Mouse (Mus musculus): ENCODE results near the gene Slmap. TPM values are rescaled to one million over a fixed set of nuclear protein-coding genes. Genes with fewer than 3 reads are reported as not detected.

The Slmap gene
- polyA plus RNA-seq, 1 experiment from 2014 or later, result 53.6 TPM

DNA sequence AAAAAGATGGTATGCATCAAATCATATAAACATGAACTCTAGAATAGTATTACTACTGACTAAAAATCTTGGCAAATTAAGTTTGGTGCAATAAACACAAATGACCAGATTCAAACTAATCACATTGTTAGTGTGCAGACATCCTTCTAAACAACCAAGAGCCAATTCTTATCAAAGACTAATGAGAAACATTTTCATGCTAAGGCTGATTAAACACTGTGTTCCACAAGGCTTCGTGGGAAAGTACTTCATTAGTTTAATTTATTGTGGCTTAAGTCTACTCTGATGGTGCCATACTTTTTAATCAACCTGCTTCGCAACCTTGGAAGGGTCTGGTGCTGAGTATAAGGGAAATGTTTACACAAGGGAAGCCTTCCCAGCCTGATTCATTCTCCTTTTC lies 102.4 kb downstream of the Slmap start:
- H3K4me1 ChIP-seq (ENCODE audit: control insufficient read depth, insufficient read depth, low read length), result no peaks in the 10 kb centered on the region
- no peak overlapping the region for H3K4me2 ChIP-seq (replicated peaks; ENCODE audit: low read depth, low read length)
- no peak overlapping the region for H3K9ac ChIP-seq (replicated peaks; ENCODE audit: low read depth, low read length)
- WGBS, result 51% methylated on average over 2 of the region's 2 CpGs
- H3K9me3 ChIP-seq (ENCODE audit: control insufficient read depth, low read depth, low read length), result no peaks in the 10 kb centered on the region
- no peaks in the 10 kb centered on the region for H3K27me3 ChIP-seq (ENCODE audit: control insufficient read depth, insufficient read depth, low read length)
- no peak overlapping the region for H3K4me3 ChIP-seq (ENCODE audit: low read depth, low read length)
- no peak for ATAC-seq (ENCODE audit: insufficient number of reproducible peaks, insufficient read depth, low FRiP score, low read depth)
- no peak overlapping the region for H3K27ac ChIP-seq (ENCODE audit: low read length)
- peaks cover under 1% of the 10 kb centered on the region for H3K36me3 ChIP-seq (ENCODE audit: control insufficient read depth, insufficient read depth, low read length)

DNA sequence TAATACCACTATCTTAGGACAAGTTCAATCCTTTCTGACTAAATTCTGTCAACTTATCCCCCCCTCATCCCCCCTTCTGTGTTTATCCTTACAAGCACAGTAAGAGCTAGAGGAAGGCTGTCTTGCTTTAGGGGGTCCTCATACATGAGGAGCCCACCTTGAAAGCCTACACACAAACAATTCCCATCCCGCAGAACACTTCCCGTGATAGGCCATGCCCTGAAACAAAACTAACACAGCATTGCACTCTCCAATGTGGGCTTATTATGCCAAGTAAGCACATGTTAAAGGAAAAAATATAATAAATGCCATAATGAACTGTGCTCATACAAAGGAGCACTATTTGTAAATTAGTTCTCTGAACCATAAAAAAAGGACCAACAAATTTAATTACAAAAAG lies 102.8 kb downstream of the Slmap start:
- no peaks in the 10 kb centered on the region for H3K4me1 ChIP-seq (ENCODE audit: control insufficient read depth, insufficient read depth, low read length)
- no peak overlapping the region for H3K4me3 ChIP-seq (ENCODE audit: low read depth, low read length)
- H3K4me2 ChIP-seq (replicated peaks; ENCODE audit: low read depth, low read length), result no peak overlapping the region
- H3K36me3 ChIP-seq (ENCODE audit: control insufficient read depth, insufficient read depth, low read length), result peaks cover 4% of the 10 kb centered on the region
- no peak for ATAC-seq (ENCODE audit: insufficient number of reproducible peaks, insufficient read depth, low FRiP score, low read depth)
- H3K9ac ChIP-seq (replicated peaks; ENCODE audit: low read depth, low read length), result no peak overlapping the region
- H3K27ac ChIP-seq (ENCODE audit: low read length), result no peak overlapping the region
- no peaks in the 10 kb centered on the region for H3K9me3 ChIP-seq (ENCODE audit: control insufficient read depth, low read depth, low read length)
- 83% methylated on average over 2 of the region's 2 CpGs for WGBS
- no peaks in the 10 kb centered on the region for H3K27me3 ChIP-seq (ENCODE audit: control insufficient read depth, insufficient read depth, low read length)

DNA sequence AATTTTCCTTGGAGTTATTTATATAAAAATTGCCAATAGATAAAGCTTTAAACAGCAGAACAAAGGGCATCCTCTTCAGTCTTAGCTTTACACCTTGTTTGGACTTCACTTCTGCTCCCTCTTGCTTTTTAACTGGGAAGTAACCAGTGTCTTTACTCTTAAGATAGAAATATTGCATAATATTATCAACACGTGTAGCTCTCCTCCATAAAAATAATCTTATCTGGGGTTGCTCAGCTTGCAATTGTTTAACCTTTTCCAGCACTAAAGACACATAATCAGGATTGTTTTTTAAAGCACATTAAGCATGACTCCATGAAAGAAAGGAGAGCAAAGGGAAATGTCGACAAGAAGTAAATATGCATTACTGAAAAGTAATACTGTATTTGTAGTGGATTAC lies 114.5 kb downstream of the Slmap start:
- peaks cover 44% of the 10 kb centered on the region for H3K36me3 ChIP-seq (ENCODE audit: control insufficient read depth, insufficient read depth, low read length)
- 59% methylated on average over 2 of the region's 2 CpGs for WGBS

DNA sequence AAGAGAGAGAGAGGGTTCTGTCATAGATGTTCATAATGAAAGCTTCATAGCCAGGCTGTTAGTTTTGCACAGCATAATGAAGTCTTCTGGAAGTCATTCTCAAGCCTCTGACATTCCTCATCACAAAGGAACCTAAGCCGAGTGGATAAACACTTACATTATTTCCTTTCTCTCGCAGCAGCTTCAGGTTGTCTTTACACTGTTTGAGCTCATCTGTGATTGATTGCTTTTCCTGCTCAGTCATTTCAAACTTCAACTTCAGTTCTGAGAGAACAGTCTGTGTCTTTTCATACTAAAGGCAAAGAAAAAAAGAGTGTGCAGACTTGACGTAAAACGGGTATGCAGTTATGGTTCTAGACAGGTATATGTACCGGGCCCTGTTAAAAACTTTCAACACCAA lies 116.8 kb downstream of the Slmap start:
- Histone ChIP-seq H3K9me3 (ENCODE audit: control insufficient read depth, low read depth, low read length) (no peaks in the 10 kb centered on the region), H3K36me3 (ENCODE audit: control insufficient read depth, insufficient read depth, low read length) (peaks cover 36% of the 10 kb centered on the region), H3K27me3 (ENCODE audit: control insufficient read depth, insufficient read depth, low read length) (no peaks in the 10 kb centered on the region), H3K27ac (ENCODE audit: low read length) (no peak overlapping the region), H3K9ac (replicated peaks; ENCODE audit: low read depth, low read length) (no peak overlapping the region), H3K4me2 (replicated peaks; ENCODE audit: low read depth, low read length) (no peak overlapping the region), H3K4me3 (ENCODE audit: low read depth, low read length) (no peak overlapping the region), H3K4me1 (ENCODE audit: control insufficient read depth, insufficient read depth, low read length) (no peaks in the 10 kb centered on the region)
- ATAC-seq (ENCODE audit: insufficient number of reproducible peaks, insufficient read depth, low FRiP score, low read depth), result no peak
- 39% methylated on average over 5 of the region's 5 CpGs for WGBS

More for the DNA sequence above, 114.5 kb downstream of the Slmap start:
- Histone ChIP-seq H3K27me3 (ENCODE audit: control insufficient read depth, insufficient read depth, low read length) (no peaks in the 10 kb centered on the region), H3K9me3 (ENCODE audit: control insufficient read depth, low read depth, low read length) (no peaks in the 10 kb centered on the region), H3K4me1 (ENCODE audit: control insufficient read depth, insufficient read depth, low read length) (no peaks in the 10 kb centered on the region), H3K4me2 (replicated peaks; ENCODE audit: low read depth, low read length) (no peak overlapping the region), H3K9ac (replicated peaks; ENCODE audit: low read depth, low read length) (no peak overlapping the region), H3K4me3 (ENCODE audit: low read depth, low read length) (no peak overlapping the region), H3K27ac (ENCODE audit: low read length) (no peak overlapping the region)
- ATAC-seq (ENCODE audit: insufficient number of reproducible peaks, insufficient read depth, low FRiP score, low read depth), result no peak

DNA sequence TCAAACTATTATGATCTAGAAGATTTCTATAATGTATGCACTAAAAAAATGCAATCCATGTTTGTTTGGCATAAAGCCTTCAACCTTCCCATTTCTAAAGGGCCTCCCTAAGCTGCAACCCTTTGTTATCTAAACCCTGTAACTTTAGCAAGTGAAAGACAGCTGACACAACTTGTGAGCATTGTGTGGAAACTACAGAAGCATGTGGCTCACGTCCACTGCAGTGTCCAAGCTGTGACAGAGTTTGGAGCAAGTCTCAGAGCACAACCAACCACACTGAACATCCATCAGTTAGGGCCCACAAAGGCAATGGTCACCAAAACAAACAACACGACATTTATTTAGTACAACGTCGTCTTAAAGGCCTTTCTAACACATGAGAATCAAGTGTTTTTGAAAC lies 117.6 kb downstream of the Slmap start:
- Histone ChIP-seq H3K4me3 (ENCODE audit: low read depth, low read length) (no peak overlapping the region), H3K9me3 (ENCODE audit: control insufficient read depth, low read depth, low read length) (no peaks in the 10 kb centered on the region), H3K36me3 (ENCODE audit: control insufficient read depth, insufficient read depth, low read length) (peaks cover 32% of the 10 kb centered on the region), H3K27ac (ENCODE audit: low read length) (no peak overlapping the region), H3K4me2 (replicated peaks; ENCODE audit: low read depth, low read length) (no peak overlapping the region), H3K9ac (replicated peaks; ENCODE audit: low read depth, low read length) (no peak overlapping the region), H3K4me1 (ENCODE audit: control insufficient read depth, insufficient read depth, low read length) (no peaks in the 10 kb centered on the region), H3K27me3 (ENCODE audit: control insufficient read depth, insufficient read depth, low read length) (no peaks in the 10 kb centered on the region)
- 70% methylated on average over 4 of the region's 4 CpGs for WGBS
- ATAC-seq (ENCODE audit: insufficient number of reproducible peaks, insufficient read depth, low FRiP score, low read depth), result no peak

DNA sequence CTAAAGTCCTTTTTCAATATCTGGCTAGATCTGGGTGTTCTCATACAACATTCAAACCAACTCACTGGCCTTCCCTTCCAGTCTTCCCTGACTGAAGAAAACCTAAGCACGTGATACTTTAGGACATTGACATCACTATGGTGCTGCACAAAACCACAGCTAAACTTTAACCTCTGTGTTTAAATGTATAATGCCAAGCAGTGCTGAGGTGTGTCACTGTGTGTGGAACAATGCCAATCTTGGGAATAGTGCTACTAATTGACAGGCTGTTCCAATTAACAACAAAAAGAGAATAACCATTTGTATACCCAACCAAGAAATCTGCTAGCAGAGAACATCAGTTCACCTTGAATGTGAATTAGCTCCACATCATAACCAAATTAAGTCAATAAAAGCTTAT lies 121.2 kb downstream of the Slmap start:
- no peak overlapping the region for H3K27ac ChIP-seq (ENCODE audit: low read length)
- WGBS, result 97% methylated on average over 1 of the region's 1 CpGs
- no peak for ATAC-seq (ENCODE audit: insufficient number of reproducible peaks, insufficient read depth, low FRiP score, low read depth)
- no peaks in the 10 kb centered on the region for H3K27me3 ChIP-seq (ENCODE audit: control insufficient read depth, insufficient read depth, low read length)
- H3K36me3 ChIP-seq (ENCODE audit: control insufficient read depth, insufficient read depth, low read length), result peaks cover 18% of the 10 kb centered on the region
- H3K4me1 ChIP-seq (ENCODE audit: control insufficient read depth, insufficient read depth, low read length), result no peaks in the 10 kb centered on the region
- H3K4me2 ChIP-seq (replicated peaks; ENCODE audit: low read depth, low read length), result no peak overlapping the region
- no peak overlapping the region for H3K9ac ChIP-seq (replicated peaks; ENCODE audit: low read depth, low read length)
- no peak overlapping the region for H3K4me3 ChIP-seq (ENCODE audit: low read depth, low read length)
- no peaks in the 10 kb centered on the region for H3K9me3 ChIP-seq (ENCODE audit: control insufficient read depth, low read depth, low read length)

DNA sequence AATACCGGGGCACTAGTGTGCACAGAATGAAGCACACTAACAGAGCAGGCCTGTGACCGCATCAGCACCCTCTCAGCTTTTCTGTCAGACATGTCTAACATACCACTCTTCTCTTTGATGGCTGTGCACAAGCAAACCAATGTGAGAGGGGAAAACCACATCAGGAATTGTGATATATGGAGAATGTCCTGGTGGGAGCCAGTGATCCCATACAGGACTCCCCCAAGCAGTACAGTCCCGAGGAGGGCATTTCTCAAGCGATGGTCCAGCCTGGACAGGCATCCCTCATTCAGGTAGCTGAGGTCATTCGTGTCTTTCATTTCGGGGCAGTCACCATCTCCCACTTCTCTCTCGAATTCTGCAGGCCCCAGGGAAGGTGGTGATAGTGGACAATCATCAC lies 128.0 kb downstream of the Slmap start:
- Histone ChIP-seq H3K36me3 (ENCODE audit: control insufficient read depth, insufficient read depth, low read length) (no peaks in the 10 kb centered on the region), H3K4me3 (ENCODE audit: low read depth, low read length) (no peak overlapping the region), H3K4me1 (ENCODE audit: control insufficient read depth, insufficient read depth, low read length) (no peaks in the 10 kb centered on the region), H3K4me2 (replicated peaks; ENCODE audit: low read depth, low read length) (no peak overlapping the region), H3K9me3 (ENCODE audit: control insufficient read depth, low read depth, low read length) (no peaks in the 10 kb centered on the region), H3K27ac (ENCODE audit: low read length) (no peak overlapping the region), H3K9ac (replicated peaks; ENCODE audit: low read depth, low read length) (no peak overlapping the region), H3K27me3 (ENCODE audit: control insufficient read depth, insufficient read depth, low read length) (no peaks in the 10 kb centered on the region)
- ATAC-seq (ENCODE audit: insufficient number of reproducible peaks, insufficient read depth, low FRiP score, low read depth), result no peak
- WGBS, result 90% methylated on average over 7 of the region's 7 CpGs

DNA sequence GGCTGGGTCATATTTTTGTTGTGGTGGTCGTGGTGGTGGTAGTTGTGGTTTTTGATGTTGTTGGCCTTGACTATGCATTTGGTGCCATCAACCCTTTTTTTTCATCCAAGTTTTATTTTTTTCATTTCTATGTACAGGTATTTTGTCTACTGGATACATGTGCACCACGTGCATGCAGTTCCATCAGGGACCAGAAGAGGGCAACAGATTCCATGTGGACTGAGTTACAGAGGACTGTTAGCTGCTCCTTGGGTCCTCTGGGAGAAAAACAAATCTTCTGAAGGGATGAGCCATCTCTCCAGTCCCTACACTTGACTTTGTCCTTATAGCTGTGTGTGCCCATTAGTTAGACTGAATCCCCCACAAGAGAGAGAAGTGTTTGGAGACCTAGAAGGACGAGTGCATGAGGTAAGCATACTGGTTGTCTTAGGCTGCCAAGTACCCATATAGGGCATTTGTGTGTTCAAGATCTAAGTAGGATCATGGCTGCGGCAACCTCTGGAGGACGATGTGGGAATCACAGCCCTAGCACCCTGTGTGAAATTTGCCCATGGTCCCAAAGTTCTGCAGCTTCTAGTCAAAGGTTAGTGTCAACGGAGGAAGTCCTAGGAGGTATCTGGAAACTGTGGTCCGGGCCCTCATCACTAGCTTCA lies 136.1 kb downstream of the Slmap start:
- no peak for ATAC-seq (ENCODE audit: insufficient number of reproducible peaks, insufficient read depth, low FRiP score, low read depth)
- no peak overlapping the region for H3K4me3 ChIP-seq (ENCODE audit: low read depth, low read length)
- WGBS, result 92% methylated on average over 7 of the region's 7 CpGs

DNA sequence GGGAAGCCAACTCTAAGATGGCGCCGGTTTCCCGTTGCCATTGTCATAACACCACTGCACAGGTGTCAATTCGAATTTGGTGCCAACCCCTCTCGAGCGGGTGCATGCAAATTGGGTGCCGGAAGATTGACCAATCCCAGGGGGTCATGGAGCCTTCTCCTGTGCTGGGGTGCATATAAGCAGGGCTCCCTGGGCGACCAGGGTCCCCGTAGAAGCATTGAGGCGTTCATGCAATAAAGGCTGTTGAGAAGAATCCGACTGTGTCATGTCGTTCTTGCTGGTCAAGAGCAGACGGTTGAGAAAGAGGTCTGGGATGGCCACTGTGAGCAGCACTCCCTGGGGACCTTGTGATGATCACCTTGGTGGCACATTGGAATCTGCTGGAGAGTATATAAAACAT lies 142.9 kb downstream of the Slmap start:
- Histone ChIP-seq H3K36me3 (ENCODE audit: control insufficient read depth, insufficient read depth, low read length) (no peaks in the 10 kb centered on the region), H3K9ac (replicated peaks; ENCODE audit: low read depth, low read length) (no peak overlapping the region), H3K27me3 (ENCODE audit: control insufficient read depth, insufficient read depth, low read length) (no peaks in the 10 kb centered on the region), H3K27ac (ENCODE audit: low read length) (no peak overlapping the region), H3K4me3 (ENCODE audit: low read depth, low read length) (no peak overlapping the region), H3K9me3 (ENCODE audit: control insufficient read depth, low read depth, low read length) (peaks cover 6% of the 10 kb centered on the region; the same call in 1 of the 2 replicates), H3K4me1 (ENCODE audit: control insufficient read depth, insufficient read depth, low read length) (no peaks in the 10 kb centered on the region), H3K4me2 (replicated peaks; ENCODE audit: low read depth, low read length) (no peak overlapping the region)
- WGBS, result 90% methylated on average over 13 of the region's 13 CpGs
- no peak for ATAC-seq (ENCODE audit: insufficient number of reproducible peaks, insufficient read depth, low FRiP score, low read depth)

More for the DNA sequence above, 136.1 kb downstream of the Slmap start:
- Histone ChIP-seq H3K27me3 (ENCODE audit: control insufficient read depth, insufficient read depth, low read length) (no peaks in the 10 kb centered on the region), H3K4me1 (ENCODE audit: control insufficient read depth, insufficient read depth, low read length) (no peaks in the 10 kb centered on the region), H3K9me3 (ENCODE audit: control insufficient read depth, low read depth, low read length) (peaks cover 10% of the 10 kb centered on the region; the same call in 1 of the 2 replicates), H3K36me3 (ENCODE audit: control insufficient read depth, insufficient read depth, low read length) (no peaks in the 10 kb centered on the region), H3K4me2 (replicated peaks; ENCODE audit: low read depth, low read length) (no peak overlapping the region), H3K9ac (replicated peaks; ENCODE audit: low read depth, low read length) (no peak overlapping the region), H3K27ac (ENCODE audit: low read length) (no peak overlapping the region)

All from stomach, embryonic 14.5 days (tissue).